Mouse (Mus musculus): ENCODE measurements around the gene Dnajc22. TPM values are rescaled to one million over a fixed set of nuclear protein-coding genes. Genes with fewer than 3 reads are reported as not detected.

Dnajc22 gene
- total RNA-seq, 2 experiments from 2014 or later, result 0.28 TPM; not detected in 1

Small RNA genes within 50 kb of the gene (microRNA-seq; reads per million reads assigned to microRNA genes)
- gene Mir6960, result 0 reads per million in 2 experiments

Other genes starting within 250 kb of the Dnajc22 start
- gene Kmt2d, start 222.0 kb upstream of the Dnajc22 start, total RNA-seq (2021), result 10 to 100 TPM; 71.7 to 83.1 TPM
- gene Rhebl1, start 198.6 kb upstream of the Dnajc22 start, total RNA-seq (2021), result 1 to 10 TPM; 8.1 to 9.3 TPM
- gene Dhh, start 194.6 kb upstream of the Dnajc22 start, total RNA-seq (2021), result under 1 TPM; 0.31 to 0.35 TPM
- gene Lmbr1l, start 174.9 kb upstream of the Dnajc22 start, total RNA-seq (2021), result 10 to 100 TPM; 13.7 to 17.9 TPM
- gene Tuba1b, start 158.6 kb upstream of the Dnajc22 start, total RNA-seq (2021), result 100 to 1,000 TPM; 661 to 671 TPM
- not detected for gene Gm49450, start 139.6 kb upstream of the Dnajc22 start, total RNA-seq (2021)
- 1,000 to 10,000 TPM; 2,120 to 2,322 TPM for gene Tuba1a, start 139.5 kb upstream of the Dnajc22 start, total RNA-seq (2021)
- 100 to 1,000 TPM; 119 to 162 TPM for gene Tuba1c, start 63.3 kb upstream of the Dnajc22 start, total RNA-seq (2021)
- 1 to 10 TPM; 3.7 to 5.1 TPM for gene Prph, start 38.0 kb upstream of the Dnajc22 start, total RNA-seq (2021)
- 1 to 10 TPM; 1.2 to 2.6 TPM for gene Troap, start 18.6 kb upstream of the Dnajc22 start, total RNA-seq (2021)
- under 1 TPM in 1 of 2 experiments, not detected in 1; 0.44 TPM for gene C1ql4, start 5.4 kb upstream of the Dnajc22 start, total RNA-seq (2021)
- 10 to 100 TPM; 35.2 to 38.6 TPM for gene Spats2, start 32.7 kb downstream of the Dnajc22 start, total RNA-seq (2021)
- gene Kcnh3, start 131.7 kb downstream of the Dnajc22 start, total RNA-seq (2021), result 10 to 100 TPM; 71.6 to 78.7 TPM
- gene Mcrs1, start 158.8 kb downstream of the Dnajc22 start, total RNA-seq (2021), result 10 to 100 TPM; 80.1 to 84.3 TPM
- 100 to 1,000 TPM in 1 of 2 experiments, 10 to 100 TPM in 1; 92.8 to 103 TPM for gene Prpf40b, start 201.9 kb downstream of the Dnajc22 start, total RNA-seq (2021)
- 1 to 10 TPM; 1.5 to 1.7 TPM for gene Fam186b, start 202.7 kb downstream of the Dnajc22 start, total RNA-seq (2021)

Data from layer of hippocampus, postnatal 14 days (tissue).